Mouse (Mus musculus) cerebellum, adult 9-11 months (tissue): ENCODE results near the gene Ypel5.

ENCODE experiments used
- DNase-seq: peaks from one replicate; pipeline ENCODE4 v3.0.0; 2022

Gene Ypel5

GRCm38 (mm10) chr17:72844949-72845490, 8.8 kb downstream of the Ypel5 start:
- no peak for DNase-seq

- DNase-seq = no peak
Observed at GRCm38 (mm10) chr17:72845521-72845920, 9.3 kb downstream of the Ypel5 start.

- DNase-seq = no peak
Observed at GRCm38 (mm10) chr17:72855298-72855697, 19.0 kb downstream of the Ypel5 start.

- peak; percentile 21 for DNase-seq
Observed at GRCm38 (mm10) chr17:72857677-72858633, 21.7 kb downstream of the Ypel5 start.

GRCm38 (mm10) chr17:72863226-72863625, 27.0 kb downstream of the Ypel5 start:
- DNase-seq = no peak

- no peak for DNase-seq
Observed at GRCm38 (mm10) chr17:72866624-72867245, 30.5 kb downstream of the Ypel5 start.

GRCm38 (mm10) chr17:72868181-72868580, 31.9 kb downstream of the Ypel5 start:
- DNase-seq = no peak

GRCm38 (mm10) chr17:72878979-72879378, 42.7 kb downstream of the Ypel5 start:
- DNase-seq = no peak

GRCm38 (mm10) chr17:72880156-72880555, 43.9 kb downstream of the Ypel5 start:
- no peak for DNase-seq

- no peak for DNase-seq
Observed at GRCm38 (mm10) chr17:72881051-72881450, 44.8 kb downstream of the Ypel5 start.

- no peak for DNase-seq
Observed at GRCm38 (mm10) chr17:72881804-72882203, 45.6 kb downstream of the Ypel5 start.

GRCm38 (mm10) chr17:72889556-72890397, 53.5 kb downstream of the Ypel5 start:
- peak; percentile 48 for DNase-seq

- no peak for DNase-seq
Observed at GRCm38 (mm10) chr17:72890398-72890898, 54.2 kb downstream of the Ypel5 start.

- no peak for DNase-seq
Observed at GRCm38 (mm10) chr17:72891556-72891955, 55.3 kb downstream of the Ypel5 start.

- DNase-seq = no peak
Observed at GRCm38 (mm10) chr17:72895506-72895905, 59.3 kb downstream of the Ypel5 start.

- no peak for DNase-seq
Observed at GRCm38 (mm10) chr17:72897076-72897475, 60.8 kb downstream of the Ypel5 start.

GRCm38 (mm10) chr17:72897961-72898360, 61.7 kb downstream of the Ypel5 start:
- DNase-seq = no peak

- DNase-seq = no peak
Observed at GRCm38 (mm10) chr17:72898775-72899174, 62.5 kb downstream of the Ypel5 start.
